Mouse (Mus musculus) thymus, postnatal 4 days (tissue): Measurements from ENCODE around the gene Gm11032.
"Not testable (repeated sequence)": the region's sequence is repeated elsewhere in the genome, so short reads cannot be mapped to it uniquely, and the experiment has no call there.

Source experiments
- DNase-seq: peaks from one replicate; pipeline ENCODE4 v3.0.0; 2021

The Gm11032 gene

GRCm38 (mm10) chr11:4627636-4628035 is 7.8 kb downstream of the Gm11032 start:
- no peak for DNase-seq

- DNase-seq = no peak
Measured at GRCm38 (mm10) chr11:4629861-4630280, 10.0 kb downstream of the Gm11032 start.

DNA sequence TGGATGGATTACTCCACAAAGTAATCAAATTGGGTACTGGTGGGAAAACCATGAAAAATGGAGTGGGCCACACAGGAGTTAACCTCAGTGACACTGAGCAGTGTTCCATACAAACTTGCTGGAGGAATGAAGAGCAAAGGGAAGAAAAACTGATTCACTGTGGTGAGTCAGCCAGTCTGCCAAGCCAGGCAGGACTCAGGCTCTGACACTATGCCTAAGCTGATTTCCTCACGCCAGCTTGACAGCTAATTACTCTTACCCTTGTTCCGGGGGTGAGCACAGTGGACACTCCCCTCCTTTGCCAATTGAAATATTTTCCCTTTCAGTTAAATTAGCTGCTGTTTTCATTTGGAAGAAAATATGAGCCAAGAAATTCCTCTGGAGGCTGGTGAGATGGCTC is 13.6 kb downstream of the Gm11032 start:
- no peak for DNase-seq

GRCm38 (mm10) chr11:4634395-4634794 is 14.5 kb downstream of the Gm11032 start:
- DNase-seq = no peak

DNA sequence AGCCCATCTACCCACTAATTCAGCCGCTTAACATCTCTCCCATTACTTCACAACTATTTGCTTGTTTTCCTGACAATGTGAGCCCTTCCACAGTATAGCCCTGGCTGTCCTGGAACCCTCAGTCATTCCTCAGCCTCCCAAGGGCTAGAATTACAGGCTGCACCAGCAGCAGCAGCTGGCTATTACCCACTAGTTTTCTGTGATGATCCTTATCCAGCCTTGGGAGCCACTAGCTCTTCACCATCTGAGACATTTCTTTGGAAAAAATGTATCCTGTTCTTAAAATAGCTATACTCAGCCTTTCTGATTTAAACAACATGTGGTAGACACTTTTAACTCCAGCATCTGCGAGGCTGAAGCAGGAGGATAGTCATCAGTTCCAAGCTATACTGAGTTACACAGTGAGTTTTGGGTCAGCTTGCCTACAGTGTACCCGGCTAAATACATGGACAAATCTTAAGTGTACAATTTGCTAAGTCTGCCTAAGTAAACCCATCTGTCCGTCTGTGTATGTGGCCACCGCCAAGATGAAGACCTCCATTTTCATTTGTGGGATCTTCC is 17.0 kb downstream of the Gm11032 start:
- no peak for DNase-seq

GRCm38 (mm10) chr11:4637534-4638234 is 17.8 kb downstream of the Gm11032 start, which contains the start of gene Ascc2:
TSS of gene Ascc2 (plus strand) at chr11:4637747.
- peak; percentile 97 for DNase-seq

- no peak for DNase-seq
Measured at GRCm38 (mm10) chr11:4638261-4638660, 18.4 kb downstream of the Gm11032 start.

DNA sequence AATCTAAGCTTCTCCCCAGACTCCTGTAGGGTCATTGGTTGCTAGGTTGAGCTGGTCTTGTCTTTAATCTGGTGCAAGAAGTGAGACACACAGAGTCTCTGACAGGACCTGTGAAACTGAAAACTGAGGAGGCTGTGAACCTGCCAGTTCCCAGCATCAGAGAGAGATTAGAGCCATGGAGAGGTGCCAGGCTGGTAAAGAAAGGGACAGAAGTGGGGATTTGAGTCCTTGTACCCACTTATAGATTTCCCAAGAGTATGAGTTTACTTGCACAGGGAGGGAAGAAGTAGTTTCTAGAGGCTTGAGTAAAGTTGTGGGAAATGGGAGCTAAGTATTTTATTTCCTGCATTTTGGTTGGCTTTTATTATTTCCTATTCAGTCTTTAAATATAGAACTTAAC is 21.3 kb downstream of the Gm11032 start:
- no peak for DNase-seq

- DNase-seq = no peak
Measured at GRCm38 (mm10) chr11:4643722-4644121, 23.9 kb downstream of the Gm11032 start.

GRCm38 (mm10) chr11:4645180-4645579 is 25.3 kb downstream of the Gm11032 start:
- not testable (repeated sequence) for DNase-seq

GRCm38 (mm10) chr11:4646409-4646808 is 26.5 kb downstream of the Gm11032 start:
- DNase-seq = no peak

DNA sequence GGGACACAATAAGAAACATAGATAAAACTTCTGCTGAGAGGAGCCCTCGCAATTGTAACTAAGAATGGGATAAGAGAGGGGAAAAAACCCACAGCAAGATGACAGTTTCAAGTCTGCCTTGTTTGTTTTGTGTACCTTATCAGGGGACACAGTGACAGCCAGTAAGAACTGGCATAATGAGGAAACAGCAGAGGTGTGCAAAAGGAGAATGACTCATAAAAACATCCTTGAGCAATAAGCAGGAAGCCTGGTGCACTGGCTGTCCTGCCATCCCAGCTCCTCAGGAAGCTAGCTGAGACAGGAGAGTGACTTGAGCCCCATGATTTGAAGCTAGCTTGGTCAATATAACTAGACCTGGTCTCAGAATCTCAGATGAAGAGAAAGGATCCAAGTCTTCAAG is 40.0 kb downstream of the Gm11032 start:
- DNase-seq = no peak

DNA sequence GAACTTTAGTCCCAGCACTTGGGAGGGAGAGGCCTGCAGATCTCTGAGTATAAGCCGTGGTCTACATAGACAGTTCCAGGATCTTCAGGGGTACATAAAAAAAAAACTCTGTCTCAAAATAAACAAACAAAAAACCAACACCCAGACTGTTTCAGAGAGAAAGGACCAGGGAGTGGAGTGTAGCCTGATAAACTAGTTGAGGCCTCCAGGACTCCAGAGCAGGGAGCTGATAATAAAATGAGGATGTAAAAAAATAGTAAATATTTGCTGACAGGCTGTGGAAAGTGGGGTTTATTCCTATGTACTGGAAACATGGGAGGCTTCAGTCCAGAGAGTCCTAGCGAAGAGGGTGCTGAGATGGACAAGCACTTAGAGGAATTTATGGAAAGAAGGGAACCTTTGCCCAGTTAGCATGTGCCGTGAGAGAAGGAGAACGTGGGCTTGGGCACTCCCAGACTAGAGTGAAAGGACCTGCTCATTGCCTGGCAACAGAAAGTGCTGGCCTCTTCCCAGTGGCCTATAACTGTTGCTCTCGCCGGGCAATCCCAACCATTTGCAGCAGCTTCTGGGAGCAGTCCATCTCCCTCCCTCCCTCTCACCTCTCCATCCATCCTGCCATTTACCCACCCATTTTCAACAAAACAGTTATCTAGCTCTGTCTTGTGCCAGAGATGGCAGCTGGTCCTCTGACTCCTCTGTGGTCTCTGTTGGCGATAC is 40.6 kb downstream of the Gm11032 start:
- no peak for DNase-seq

GRCm38 (mm10) chr11:4661324-4661723 is 41.5 kb downstream of the Gm11032 start:
- DNase-seq = no peak

DNA sequence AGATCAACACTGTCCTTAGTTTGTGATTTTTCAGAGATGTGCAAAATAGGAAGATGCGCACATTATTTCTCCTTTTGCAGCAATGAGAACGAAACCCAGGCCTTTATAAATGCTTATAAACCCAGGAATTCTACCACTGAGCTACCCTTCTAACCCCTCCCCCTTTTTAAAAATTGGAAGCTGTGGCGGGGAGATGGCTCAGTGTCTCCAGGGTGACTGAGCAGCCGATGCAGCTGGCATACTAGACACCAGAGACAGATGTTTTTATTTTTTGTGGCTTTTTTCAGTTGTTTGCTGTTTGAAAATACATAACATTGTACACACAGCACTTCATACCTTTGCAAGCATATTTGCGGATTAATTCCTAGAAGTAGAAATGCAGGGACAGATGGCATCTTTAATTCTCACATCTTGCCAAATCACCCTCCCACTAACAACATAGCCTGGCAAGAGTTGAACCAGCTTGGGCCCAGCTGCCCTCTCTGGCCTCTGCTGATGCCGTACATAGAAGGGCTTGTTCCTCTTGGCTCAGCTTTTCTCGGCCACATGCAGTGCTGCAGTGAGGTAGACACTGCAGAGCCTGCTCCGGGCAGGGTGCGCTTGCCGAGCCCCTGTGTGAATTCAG is 42.1 kb downstream of the Gm11032 start:
- DNase-seq = no peak

DNA sequence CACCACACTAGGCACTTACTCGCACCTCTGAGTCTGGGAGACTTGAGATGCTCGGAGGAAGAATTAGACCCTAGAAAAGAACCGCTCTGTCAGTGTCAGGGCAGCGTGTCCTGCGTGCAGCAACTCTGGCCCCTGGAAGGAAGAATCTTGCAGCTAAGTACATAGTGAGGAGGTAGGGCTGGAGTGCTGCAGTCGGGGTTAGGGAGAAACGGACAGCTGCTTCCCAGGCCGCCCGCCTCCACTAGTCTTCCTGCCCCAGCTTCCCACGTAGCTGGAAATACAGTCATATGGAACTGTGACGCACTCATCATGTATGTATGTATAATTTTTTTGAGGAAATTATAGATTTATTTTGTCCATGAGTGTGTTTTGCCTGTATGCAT is 42.6 kb downstream of the Gm11032 start:
- no peak for DNase-seq
